Mouse (Mus musculus) lung, postnatal 0 days (tissue): ENCODE results near the gene Tmigd3.

Source experiments
- CTCF ChIP-seq: IDR thresholded peaks from 2 replicates; pipeline ENCODE4 v1.5.1; 2016; ENCODE audit warnings: antibody characterized with exemption, mild to moderate bottlenecking
- EP300 ChIP-seq: IDR thresholded peaks from 2 replicates; pipeline ENCODE4 v1.6.1; 2016; ENCODE audit warnings: antibody characterized with exemption, mild to moderate bottlenecking, control low read depth

- TF ChIP-seq CTCF: no peak
- TF ChIP-seq EP300: no peak
These were observed 46.0 kb upstream of the Tmigd3 start for GRCm38 (mm10) chr3:105824704-105825103.
